Mouse (Mus musculus) erythroblast, embryonic 14.5 days (primary cell): Measurements from ENCODE around the gene 2610507B11Rik. TPM values are rescaled to one million over a fixed set of nuclear protein-coding genes. Genes with fewer than 3 reads are reported as not detected.

Experiments used
- H3K27me3 ChIP-seq: 2 replicates; pipeline ENCODE4 v1.6.1; 2012; ENCODE audit warnings: inconsistent platforms; ENCODE audit not compliant: control insufficient read depth
- H3K36me3 ChIP-seq: 2 replicates; pipeline ENCODE4 v1.6.1; 2012; ENCODE audit warnings: mild to moderate bottlenecking, inconsistent platforms; ENCODE audit not compliant: control insufficient read depth
- H3K4me1 ChIP-seq: 2 replicates; pipeline ENCODE4 v1.6.1; 2012; ENCODE audit warnings: inconsistent platforms; ENCODE audit not compliant: control insufficient read depth
- H3K4me3 ChIP-seq: replicated peaks from 2 replicates; pipeline ENCODE3; 2012; ENCODE audit warnings: moderate library complexity, mild to moderate bottlenecking, inconsistent platforms
- H3K9me3 ChIP-seq: 2 replicates; pipeline ENCODE4 v1.6.1; 2012; ENCODE audit warnings: low read length, inconsistent platforms, mixed read lengths; ENCODE audit not compliant: control insufficient read depth
- GATA1 ChIP-seq: IDR thresholded peaks from 2 replicates; pipeline ENCODE4 v1.6.1; 2012; ENCODE audit warnings: low read length, inconsistent platforms, mixed read lengths
- TAL1 ChIP-seq: IDR thresholded peaks from 3 replicates; pipeline ENCODE4 v1.6.1; 2012; ENCODE audit warnings: low read length, inconsistent platforms, mixed read lengths
- polyA plus RNA-seq: library from polyadenylated mRNA; stranded (reverse); fragments of >175 nt; gene quantifications from 2 replicates; pipeline ENCODE4 v1.2.3, GENCODE M21; 2012

Gene 2610507B11Rik
- polyA plus RNA-seq, 1 experiment: 2.3 TPM

DNA sequence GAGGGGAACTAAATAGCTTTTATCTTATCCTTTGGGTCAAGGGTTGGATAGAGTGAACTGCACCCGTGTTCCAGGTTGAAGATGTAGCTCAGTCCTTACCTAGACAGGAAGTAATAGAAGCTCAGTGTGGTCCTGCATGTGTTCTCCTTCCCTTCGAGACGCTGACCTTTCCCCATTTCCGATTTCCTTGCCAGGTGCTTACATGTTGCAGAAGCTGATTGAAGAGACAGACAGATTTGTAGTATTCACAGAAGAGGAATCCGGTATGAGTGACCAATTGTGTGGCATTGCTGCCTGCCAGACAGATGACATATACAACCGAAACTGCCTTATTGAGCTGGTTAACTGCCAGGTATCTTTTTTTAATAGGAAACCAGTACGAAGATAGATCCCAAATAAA, 17.3 kb downstream of the 2610507B11Rik start:
- Histone ChIP-seq H3K4me3 (no peak overlapping the region), H3K4me1 (peaks cover 3% of the 10 kb centered on the region), H3K9me3 (no peaks in the 10 kb centered on the region), H3K36me3 (peaks cover 96% of the 10 kb centered on the region), H3K27me3 (no peaks in the 10 kb centered on the region)
- TF ChIP-seq TAL1 (no peak), GATA1 (no peak)

DNA sequence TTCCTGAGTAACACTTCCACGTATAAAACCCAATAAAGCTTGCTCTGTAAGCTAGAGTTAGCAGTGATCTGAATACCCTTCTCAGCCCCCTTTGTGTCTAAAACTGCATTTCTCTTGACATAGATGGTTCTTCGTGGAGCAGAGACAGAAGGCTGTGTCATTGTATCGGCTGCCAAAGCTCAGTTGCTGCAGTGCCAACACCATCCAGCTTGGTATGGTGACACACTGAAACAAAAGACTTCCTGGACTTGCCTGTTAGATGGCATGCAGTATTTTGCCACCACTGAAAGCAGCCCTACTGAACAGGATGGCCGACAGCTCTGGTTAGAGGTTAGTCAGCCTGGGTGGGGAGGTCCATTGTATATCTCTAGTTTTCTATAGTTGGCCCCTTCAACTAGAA, 18.0 kb downstream of the 2610507B11Rik start:
- Histone ChIP-seq H3K4me1 (peaks cover 3% of the 10 kb centered on the region), H3K4me3 (no peak overlapping the region), H3K9me3 (no peaks in the 10 kb centered on the region), H3K36me3 (peaks cover 96% of the 10 kb centered on the region), H3K27me3 (no peaks in the 10 kb centered on the region)
- no peak for TF ChIP-seq TAL1
- TF ChIP-seq GATA1: no peak

DNA sequence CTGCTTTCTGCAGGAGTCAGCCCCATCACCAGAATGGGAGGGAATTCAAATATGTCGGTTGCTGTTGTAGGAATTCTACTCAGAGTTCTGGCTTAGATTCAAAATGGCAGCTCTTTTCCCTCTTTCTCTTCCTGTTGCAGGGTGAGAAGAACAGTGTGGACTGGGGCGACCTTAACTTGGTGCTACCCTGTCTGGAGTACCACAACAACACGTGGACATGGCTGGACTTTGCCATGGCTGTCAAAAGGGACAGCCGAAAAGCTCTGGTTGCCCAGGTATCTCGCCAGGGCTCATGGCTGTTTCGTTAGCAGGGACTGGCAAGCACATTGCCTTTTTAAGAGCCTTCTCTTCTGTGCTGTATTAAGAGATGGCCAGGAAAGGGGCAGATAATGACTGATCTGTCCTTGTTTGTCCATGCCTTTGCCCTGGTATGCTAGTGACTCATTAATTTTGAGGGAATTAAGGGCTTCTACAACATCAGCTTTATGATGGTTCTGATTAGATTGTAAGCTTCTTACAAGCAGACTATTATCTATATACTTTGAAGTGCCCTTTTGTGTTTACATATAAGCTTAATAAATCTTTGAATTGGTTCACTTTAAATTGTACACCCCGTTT, 27.7 kb downstream of the 2610507B11Rik start:
- no peaks in the 10 kb centered on the region for H3K27me3 ChIP-seq
- H3K4me3 ChIP-seq: no peak overlapping the region
- no peaks in the 10 kb centered on the region for H3K4me1 ChIP-seq
- no peak for TF ChIP-seq GATA1
- TF ChIP-seq TAL1: no peak
- no peaks in the 10 kb centered on the region for H3K9me3 ChIP-seq
- peaks cover 86% of the 10 kb centered on the region for H3K36me3 ChIP-seq

DNA sequence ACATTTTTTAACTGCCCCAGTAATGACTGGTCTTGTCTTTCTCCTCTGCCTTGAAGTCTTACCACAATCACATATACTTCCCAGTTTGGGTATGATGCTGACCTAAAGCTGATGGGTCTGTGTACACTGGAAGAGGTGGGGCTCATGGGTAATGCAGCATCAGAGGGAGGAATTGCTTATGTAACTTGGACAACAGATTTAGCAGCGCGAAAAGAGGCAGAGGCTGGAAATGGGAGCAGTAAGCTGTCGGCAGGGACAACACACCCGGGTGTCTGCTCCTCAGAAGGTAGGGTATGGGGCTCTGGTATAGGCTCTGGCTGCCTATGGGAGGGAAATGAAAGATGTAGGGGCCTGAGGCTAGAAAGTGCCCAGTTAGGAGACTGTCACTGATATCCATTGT, 29.1 kb downstream of the 2610507B11Rik start, which contains the start of gene BC030499:
Gene BC030499 (plus strand): TSS at position 188 of the 400 bp plus-strand sequence.
- no peaks in the 10 kb centered on the region for H3K9me3 ChIP-seq
- no peaks in the 10 kb centered on the region for H3K27me3 ChIP-seq
- no peak within 1 kb of the TSS for H3K4me3 ChIP-seq
- TF ChIP-seq GATA1 (no peak), TAL1 (no peak)
- H3K36me3 ChIP-seq: peaks cover 72% of the 10 kb centered on the region
- no peaks in the 10 kb centered on the region for H3K4me1 ChIP-seq

DNA sequence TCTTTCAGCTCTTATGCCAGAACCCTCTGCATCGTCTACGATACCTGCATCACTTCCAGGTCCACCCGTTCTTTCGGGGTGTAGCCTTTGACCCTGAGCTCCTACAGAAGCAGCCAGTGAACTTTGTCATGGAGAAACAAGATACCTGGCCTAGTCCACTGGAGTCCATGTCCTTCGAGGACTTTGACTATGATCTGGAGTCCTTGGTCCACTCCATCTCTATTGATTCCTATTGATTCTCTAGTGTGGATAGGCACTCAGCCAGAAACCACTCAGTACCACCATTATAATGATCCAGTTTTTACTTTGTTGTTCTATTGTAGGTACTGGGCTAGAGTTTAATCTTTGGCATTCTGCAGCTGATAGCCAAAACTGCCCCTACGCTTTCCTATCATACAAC, 33.0 kb downstream of the 2610507B11Rik start:
- no peak for TF ChIP-seq TAL1
- H3K27me3 ChIP-seq: no peaks in the 10 kb centered on the region
- H3K4me3 ChIP-seq: no peak overlapping the region
- no peaks in the 10 kb centered on the region for H3K4me1 ChIP-seq
- no peaks in the 10 kb centered on the region for H3K9me3 ChIP-seq
- H3K36me3 ChIP-seq: peaks cover 35% of the 10 kb centered on the region

DNA sequence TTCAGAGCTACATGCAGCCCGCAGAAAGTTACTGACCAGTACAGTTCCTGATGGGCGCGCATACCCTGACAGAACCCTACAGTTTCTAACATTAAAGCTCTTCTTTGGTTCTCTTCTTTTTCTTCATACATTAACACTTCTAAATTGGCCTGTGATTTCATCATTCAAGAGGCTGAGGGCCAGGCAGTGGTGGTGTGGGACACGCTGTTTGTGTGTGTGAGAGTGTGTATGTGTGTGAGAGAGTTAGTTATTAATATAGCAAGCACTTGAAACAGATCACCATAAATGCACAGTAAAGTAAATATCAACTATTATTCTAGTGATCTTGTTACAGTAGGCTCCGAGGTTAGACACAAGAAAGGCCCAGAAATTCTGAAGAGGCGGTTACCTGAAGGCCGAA, 39.4 kb downstream of the 2610507B11Rik start:
- Histone ChIP-seq H3K4me1 (peaks cover 39% of the 10 kb centered on the region), H3K9me3 (no peaks in the 10 kb centered on the region), H3K4me3 (peak overlapping the region; percentile 89), H3K36me3 (peaks cover 32% of the 10 kb centered on the region), H3K27me3 (no peaks in the 10 kb centered on the region)
- TF ChIP-seq GATA1 (no peak), TAL1 (no peak)

DNA sequence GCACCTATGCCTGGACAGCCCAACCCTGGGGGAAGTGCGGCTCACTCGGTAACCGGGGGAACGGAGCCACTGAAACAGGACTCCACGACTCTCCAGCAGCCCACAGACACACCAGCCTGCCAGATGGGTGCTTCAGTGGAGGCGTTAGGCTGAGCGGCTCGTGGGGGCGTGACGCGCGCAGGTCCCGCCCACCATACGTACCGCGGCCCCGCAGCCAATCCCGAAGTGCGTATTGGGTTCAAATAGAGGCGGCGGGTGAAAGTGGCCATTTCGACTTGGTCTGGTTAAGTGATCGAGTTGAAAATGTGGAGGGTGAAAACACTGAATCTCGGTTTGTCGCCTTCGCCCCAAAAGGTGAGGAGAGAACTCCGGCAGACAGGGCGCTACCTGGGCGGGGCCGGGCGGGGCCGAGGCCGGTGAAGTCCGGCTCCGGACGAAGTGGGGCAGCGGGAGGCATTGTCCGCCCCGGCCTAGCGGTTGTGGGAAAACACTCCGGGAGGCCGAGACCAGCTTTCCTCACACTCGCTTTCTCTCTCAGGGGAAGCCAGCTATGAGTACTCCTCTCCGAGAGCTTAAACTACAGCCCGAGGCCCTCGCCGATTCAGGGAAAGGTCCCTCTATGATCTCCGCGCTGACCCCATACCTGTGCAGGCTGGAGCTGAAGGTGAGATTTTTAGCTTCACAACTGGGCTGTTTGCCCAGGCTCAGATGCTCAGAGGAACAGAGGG, 40.0 kb downstream of the 2610507B11Rik start, which contains the start of gene Spag5:
Gene Spag5 (plus strand): TSS at position 173 of the 728 bp plus-strand sequence.
- H3K27me3 ChIP-seq: no peaks in the 10 kb centered on the region
- TF ChIP-seq GATA1 (no peak), TAL1 (no peak)
- peaks cover 44% of the 10 kb centered on the region for H3K4me1 ChIP-seq
- peak within 1 kb of the TSS; percentile 89 for H3K4me3 ChIP-seq
- H3K36me3 ChIP-seq: peaks cover 38% of the 10 kb centered on the region
- H3K9me3 ChIP-seq: no peaks in the 10 kb centered on the region

DNA sequence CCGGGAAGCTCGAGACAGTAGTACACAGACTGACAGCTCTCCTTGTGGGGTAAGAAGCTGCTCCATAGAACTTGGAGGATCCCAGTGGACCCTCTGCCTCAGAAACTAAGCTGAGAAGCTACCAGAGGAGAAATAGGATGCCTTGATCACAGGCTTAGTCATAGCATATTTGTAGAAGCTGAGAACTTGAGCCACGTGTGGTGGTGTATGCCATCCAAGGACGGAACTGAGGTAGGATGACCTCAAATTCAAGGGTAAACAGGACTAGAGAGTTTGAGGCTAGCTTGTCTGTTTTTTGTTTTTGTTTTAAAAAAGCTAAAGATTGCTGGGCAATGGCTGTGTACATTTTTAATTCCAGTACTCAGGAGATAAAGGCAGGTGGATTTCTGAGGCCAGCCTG, 43.7 kb downstream of the 2610507B11Rik start:
- Histone ChIP-seq H3K27me3 (no peaks in the 10 kb centered on the region), H3K36me3 (peaks cover 74% of the 10 kb centered on the region), H3K9me3 (peaks cover 3% of the 10 kb centered on the region), H3K4me1 (peaks cover 52% of the 10 kb centered on the region), H3K4me3 (peak overlapping the region; percentile 42)
- no peak for TF ChIP-seq TAL1
- no peak for TF ChIP-seq GATA1

DNA sequence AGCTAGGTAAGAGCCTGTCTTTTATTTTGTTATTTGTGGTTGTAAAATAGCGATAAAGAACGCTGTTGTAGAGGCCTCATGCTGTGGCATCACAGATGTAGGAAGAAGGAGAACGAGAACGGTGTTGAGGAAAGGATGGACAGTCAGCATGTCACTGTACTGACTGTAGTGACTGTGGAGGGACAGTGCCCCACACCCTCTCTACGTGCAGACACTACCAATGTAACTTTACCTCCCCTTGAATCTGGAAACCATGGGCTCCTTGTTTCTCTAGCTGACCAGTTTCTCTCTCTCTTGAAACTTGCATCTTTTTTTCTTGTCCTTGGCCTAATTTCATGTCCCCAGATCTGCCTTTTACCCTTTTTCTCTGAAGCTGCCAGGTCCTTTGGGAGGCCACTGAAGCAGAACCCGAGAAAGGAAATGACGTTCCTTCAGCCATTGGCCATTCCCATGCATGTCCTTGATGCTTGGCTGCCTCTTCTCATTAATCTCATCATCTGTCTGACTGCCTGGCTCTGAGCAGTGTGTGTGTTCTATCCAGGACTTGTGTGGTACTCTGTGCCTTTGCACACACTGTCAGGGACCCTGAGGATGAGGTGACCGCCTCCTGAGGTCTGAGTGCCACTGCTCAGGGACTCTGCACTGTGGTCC, 49.4 kb downstream of the 2610507B11Rik start:
- H3K9me3 ChIP-seq: peaks cover 3% of the 10 kb centered on the region

More for the DNA sequence above, 49.4 kb downstream of the 2610507B11Rik start:
- Histone ChIP-seq H3K4me3 (no peak overlapping the region), H3K27me3 (no peaks in the 10 kb centered on the region), H3K36me3 (peaks cover 98% of the 10 kb centered on the region), H3K4me1 (peaks cover 20% of the 10 kb centered on the region)
- TF ChIP-seq TAL1 (no peak), GATA1 (no peak)
